Mouse (Mus musculus): ENCODE measurements around the gene Rbpjl. TPM values are rescaled to one million over a fixed set of nuclear protein-coding genes. Genes with fewer than 3 reads are reported as not detected.

The Rbpjl gene
- total RNA-seq, 2 experiments from 2014 or later: not detected

DNA sequence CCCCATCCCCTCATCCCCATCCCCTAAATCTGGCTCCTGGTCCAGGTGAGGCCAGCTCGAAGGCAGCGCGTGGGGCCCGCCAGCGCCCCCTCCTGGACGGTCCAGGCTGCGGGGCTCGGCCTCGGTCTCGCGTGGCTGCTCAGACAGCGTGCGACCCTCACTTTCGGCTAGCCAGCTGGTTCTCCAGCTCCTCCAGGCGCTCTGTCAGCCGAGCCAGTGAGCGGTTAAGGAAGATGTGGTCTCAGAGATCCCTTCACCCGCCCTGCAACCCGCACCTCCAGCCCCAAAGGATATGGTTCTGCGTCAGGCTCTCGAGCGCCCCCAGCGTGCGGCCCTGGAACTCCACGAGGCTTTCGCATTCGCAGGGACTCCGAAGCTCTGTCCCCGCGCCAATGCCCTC lies 13.4 kb upstream of the Rbpjl start:
- peak; percentile 67 for DNase-seq (ENCODE audit: low spot score)

DNA sequence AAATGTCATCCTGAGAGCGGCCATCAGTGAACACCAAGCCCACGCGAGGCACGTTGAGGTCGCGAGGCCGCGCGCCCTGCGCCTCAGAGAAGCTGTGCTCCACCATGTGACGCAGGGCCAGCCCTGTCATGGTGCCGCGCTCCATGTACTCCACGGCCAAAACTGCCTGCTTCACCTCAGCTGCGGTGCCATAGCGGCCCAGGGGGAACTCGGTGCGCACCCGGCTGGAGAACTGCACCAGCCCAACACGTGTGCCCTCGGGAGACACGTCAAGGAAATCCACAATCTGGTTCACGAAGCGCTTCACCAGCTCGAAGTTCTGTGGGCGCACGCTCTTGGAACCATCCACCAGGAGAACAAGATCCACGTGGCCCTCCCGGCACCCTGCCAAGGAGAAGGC lies 9.8 kb upstream of the Rbpjl start:
- DNase-seq (ENCODE audit: low spot score): no peak

DNA sequence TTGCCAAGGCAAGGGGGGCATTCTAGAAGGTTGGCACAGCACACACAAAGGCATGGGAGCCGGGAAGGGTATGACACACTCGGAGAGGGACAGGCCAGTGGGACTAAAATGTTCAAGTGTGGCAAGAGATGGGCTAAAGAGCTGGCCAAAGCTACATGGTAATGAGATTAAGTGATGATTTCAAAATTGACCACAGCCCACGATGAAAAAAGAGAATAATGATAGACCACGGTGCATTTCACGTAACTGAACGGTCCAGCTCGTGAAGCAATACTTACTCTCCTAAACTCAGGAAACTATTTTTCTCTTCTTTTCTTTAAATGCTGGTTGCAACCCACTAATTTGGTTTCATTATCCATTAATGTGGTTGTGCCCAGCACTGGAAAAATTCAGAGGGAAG lies 6.9 kb upstream of the Rbpjl start:
- DNase-seq (ENCODE audit: low spot score): no peak

DNA sequence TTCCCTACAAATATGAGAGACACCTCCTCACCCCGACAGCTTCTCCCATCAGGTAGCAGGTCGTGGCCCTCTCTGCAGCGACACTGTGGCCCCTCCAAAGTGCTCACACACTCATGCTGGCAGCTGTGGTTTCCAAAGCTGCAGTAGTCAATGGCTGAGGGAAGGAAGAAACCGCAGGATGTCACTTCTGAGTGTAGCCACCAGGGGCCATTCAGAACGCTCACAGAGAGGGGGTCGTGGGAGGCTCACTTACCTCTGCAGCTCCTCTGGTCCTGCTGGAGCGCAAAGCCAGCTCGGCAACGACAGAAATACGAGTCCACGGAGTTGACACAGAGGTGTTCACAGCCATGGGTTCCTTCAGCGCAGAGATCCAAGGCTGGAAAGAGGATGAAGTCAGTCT lies 6.0 kb upstream of the Rbpjl start:
- no peak for DNase-seq (ENCODE audit: low spot score)

DNA sequence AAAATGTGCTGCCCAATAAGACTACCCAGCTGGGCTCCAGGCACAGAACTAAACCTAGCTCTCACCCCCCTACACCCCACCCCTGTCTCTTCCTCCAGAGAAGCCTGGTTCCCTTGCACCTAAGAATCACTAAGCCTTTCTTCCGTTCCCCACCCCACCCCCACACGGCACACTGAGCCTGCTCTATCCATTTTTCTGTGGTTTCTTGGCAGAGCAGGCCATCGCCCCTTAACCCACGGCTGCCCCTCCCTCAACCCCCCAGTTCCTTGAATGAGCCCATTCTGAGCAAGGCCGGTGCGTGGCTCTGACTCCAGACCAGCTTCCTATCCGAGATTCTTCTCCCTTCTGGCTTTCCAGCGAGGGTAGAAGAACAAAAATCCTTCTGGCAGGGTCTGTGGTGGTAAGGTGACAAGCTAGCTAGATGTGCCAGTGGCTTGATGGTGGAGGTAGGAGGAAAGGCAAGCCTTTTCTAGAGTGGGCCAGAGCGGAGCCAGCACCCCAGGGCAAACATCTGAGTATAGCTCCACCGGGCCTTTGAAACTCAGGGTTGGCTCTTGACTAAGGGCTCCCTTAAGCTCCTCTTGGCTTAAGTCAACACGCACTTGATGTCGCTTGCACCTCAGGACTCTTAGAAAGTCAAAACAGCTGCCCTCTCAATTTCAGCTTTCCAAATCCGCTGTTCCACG lies 598 bp downstream of the Rbpjl start:
- DNase-seq (ENCODE audit: low spot score): no peak

DNA sequence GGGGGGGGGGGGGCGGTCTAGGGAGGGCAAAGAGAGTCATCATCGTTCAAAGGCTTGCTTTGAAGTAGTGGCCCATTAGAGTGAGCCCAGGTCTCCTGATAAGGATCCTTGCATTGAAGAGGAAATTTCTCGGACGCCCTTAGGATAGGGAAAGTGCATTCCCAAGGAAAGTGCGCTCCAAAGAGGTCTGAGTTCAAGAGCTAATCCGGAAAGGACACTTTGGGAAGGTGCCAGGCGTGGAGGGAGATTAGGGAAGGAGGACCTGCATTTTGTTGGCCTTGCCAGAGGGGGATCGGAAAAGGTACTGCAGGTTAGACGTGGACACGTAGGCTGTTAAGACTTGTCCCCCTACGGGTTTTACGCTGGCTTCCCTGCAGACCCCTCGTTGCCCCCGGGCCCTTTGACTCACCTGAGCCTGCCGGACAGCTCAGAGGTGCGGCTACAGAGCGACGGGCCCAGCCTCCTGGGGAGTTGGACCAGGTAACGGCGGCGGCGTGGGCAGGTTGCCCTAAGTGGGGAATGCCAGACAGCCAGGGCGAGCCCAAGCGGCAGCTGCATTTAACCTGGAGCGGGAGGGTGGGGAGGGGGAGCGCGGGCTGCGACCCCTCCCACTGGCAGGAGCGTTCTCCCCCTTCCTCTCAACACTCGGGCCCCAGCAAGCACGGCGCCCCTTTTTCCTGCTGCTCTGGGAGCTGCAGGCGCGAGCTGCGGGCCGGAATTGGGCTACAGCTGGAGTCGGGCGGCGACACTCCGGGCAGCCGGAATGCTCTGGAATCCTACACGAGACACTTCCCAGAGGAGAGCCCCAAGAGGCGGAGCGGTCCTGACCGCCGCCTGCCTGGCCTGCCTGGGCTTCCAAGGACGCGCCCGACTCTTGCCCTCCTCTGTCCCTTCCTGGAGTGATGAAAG lies 1.4 kb downstream of the Rbpjl start:
- peak; percentile 52 for DNase-seq (ENCODE audit: low spot score)

DNA sequence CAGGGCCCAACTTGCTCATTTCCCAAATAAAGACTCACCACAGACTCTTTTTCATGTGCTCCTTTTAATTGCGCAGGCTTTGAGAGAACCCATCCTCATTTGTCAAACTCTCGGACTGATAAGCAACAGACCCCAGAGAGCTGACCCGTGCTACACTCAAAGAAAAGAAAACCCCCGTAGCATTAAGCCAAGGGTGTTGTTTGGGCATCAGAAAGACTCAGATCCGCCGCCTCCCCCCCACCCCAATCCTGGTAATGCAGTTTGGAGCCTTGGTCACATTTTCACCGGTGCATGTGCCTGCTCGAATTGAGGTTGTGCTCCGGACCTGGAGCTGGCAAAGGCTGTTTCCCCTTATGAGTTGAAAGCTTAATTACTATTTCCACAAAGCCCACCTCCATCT lies 2.1 kb downstream of the Rbpjl start, which contains the start of gene Matn4:
Matn4 (minus strand) TSS at position 101 of the 400 bp plus-strand sequence.
- DNase-seq (ENCODE audit: low spot score): no peak

DNA sequence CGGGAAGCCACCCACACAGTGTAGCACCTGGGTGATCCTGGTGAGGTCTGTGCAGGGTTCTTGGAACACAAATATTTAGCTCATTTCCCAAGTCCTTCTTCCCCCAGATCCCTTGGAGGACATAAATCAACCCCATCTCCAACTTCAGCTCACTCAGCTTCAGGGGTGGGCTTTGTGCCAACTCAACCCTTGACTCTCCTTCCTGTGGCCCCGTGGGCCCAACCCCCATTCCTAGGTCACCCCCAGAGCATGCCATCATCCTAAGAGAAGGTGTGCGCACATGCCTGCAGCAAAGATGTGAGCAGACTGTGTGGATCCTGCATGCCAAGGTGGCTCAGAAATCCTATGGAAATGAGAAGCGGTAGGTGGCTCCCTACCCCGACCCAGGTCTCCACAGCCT lies 2.6 kb downstream of the Rbpjl start:
- no peak for DNase-seq (ENCODE audit: low spot score)

DNA sequence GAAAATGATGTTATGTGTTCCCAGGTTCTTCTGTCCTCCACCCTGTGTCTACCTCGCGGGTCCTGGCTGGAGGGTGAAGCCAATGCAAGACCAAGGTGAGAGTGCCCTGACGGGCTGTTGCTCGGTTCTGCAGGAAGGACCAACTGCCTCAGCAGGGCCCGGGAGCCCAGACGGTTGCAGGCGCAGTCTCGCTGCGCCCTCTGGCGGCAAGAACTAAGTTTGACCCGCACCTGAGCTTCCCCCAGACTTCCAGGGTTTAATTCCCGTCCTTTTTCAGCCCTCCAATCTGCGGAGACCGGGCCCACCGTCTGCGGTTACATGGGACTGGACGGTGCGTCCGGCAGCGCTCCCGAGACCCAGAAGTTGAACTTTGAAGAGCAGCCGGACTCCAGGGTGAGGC lies 4.8 kb downstream of the Rbpjl start:
- peak; percentile 62 for DNase-seq (ENCODE audit: low spot score)

DNA sequence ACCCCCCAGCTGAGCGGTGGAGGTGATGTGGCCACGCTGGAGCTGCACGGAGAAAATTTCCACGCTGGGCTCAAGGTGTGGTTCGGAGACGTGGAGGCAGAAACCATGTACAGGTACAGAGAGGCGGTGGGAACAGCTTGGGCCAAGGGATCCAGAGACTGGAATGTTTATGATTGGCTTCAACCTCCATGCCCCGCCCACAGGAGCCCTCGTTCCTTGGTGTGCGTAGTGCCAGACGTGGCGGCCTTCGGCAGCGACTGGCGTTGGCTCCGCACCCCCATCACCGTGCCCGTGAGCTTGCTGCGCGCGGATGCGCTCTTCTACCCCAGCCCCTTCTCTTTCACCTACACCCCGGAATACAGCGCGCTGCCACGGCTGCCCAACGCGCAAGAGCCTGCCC lies 11.2 kb downstream of the Rbpjl start:
- no peak for DNase-seq (ENCODE audit: low spot score)

DNA sequence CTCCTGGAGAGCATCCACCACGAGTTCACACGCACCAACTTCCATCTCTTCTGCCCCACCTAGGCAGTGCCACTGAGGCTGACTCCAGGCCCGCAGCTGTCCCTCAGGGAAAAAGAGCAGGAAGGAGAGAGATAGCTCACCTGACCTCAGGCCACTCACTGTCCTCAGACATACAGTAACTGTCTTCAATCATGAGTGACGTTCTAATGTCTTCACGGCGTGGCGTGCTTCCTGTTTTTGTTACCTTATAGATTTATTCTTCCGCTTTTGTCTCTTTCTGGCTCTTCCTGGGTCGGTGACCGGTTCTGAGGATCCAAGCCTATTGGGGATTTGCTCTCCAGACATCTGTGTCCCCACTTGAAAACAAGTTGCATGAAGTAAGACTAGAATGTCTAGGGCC lies 11.6 kb downstream of the Rbpjl start:
- no peak for DNase-seq (ENCODE audit: low spot score)

DNA sequence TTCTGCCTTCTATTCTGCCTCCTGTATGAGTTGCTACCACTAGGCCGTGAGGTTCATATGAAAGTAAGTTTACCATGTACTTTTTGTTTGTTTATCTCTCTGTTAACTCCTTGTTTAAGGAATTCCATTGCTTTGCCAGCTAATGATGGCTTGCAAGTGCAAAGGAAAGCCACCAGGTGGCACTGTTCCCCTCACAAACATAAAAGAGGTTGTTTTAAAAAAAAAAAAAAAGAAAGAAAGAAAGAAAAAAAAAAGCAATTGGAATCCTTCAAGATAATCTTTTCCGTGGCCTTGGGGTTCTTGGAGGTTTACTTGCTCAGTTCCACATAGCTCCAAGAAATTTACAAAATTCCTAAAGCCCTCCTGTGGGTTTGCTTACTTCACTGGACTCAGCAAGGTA lies 14.3 kb downstream of the Rbpjl start:
- DNase-seq (ENCODE audit: low spot score): no peak

DNA sequence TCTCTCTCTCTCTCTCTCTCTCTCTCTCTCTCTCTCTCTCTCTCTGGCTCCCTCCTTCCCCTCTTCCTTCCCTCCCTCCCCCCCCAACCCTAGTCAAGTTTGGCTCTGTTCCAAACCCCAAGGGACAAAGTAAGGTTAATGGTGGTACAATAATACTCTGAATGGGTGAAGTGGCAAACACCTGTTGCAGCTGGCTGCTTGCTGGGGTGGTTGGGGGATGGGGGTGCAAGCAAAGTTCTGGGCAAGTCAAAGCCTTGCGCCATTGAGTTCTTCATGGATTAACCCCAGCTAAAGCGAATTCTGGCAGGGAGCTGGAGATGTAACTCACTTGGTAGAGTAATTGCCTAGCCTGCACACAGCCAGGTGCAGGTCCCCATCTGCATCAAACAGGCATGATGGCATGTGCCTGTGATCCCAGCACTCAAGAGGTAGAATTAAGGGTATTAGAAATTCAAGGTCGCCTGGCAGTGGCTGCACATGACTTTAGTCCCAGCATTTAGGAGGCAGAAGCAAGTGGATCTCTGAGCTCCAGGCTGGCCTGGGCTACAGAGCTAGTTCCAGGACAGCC lies 15.5 kb downstream of the Rbpjl start:
- no peak for DNase-seq (ENCODE audit: low spot score)

DNA sequence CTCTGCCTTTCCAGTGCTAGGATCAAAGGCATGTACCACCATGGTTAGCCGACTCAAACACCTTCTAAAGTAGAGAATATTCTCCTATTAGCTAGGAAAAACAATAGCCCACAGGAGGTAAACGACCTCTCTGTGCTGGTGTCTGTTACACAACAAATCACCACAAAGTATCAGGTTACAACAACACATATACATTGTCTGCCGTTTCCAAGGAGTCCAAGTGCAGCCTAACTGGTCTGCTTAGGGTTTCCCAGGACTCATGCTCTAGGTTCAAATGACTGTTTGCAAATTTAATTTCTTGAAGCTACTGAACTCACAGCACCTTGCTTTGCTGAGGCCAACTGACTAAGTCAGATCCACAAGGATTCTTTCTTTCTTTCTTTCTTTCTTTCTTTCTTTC lies 16.5 kb downstream of the Rbpjl start:
- no peak for DNase-seq (ENCODE audit: low spot score)

DNA sequence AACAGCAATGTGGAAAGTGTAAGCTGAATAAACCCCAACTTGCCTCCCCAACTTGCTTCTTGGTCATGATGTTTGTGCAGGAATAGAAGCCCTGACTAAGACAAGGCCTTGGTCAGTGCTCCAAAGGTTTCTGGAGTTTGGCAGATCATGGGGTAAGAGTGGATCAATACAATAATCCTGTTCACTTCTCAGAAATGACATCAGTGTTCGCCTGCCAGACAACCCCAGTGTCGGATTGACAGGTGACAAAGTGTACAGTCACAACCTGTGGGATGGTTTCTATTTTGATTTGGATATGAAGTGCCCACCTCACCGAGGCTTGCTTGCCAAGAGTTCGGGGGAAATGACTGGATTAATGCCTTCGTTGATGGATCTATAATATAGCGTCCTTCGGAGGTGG lies 18.4 kb downstream of the Rbpjl start:
- DNase-seq (ENCODE audit: low spot score): no peak

DNA sequence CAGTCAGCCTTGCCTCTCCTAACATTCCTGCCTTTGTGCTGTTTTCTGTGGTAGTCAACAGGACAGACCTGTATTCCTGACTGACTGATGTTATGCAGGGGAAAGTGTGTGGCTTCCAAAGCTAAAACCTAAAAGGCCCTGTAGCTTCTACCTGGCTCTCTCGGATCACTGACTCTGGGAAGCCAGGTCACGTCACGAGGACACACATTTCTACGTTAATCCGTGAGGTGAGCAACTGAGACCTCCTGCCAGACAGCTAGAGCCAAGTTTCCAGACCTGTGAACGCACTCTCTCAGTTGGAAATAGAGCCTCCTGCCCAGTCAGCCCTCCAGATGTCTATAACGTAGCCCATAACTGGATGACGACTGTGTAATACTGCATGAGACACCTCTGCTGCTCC lies 19.0 kb downstream of the Rbpjl start:
- DNase-seq (ENCODE audit: low spot score): no peak

DNA sequence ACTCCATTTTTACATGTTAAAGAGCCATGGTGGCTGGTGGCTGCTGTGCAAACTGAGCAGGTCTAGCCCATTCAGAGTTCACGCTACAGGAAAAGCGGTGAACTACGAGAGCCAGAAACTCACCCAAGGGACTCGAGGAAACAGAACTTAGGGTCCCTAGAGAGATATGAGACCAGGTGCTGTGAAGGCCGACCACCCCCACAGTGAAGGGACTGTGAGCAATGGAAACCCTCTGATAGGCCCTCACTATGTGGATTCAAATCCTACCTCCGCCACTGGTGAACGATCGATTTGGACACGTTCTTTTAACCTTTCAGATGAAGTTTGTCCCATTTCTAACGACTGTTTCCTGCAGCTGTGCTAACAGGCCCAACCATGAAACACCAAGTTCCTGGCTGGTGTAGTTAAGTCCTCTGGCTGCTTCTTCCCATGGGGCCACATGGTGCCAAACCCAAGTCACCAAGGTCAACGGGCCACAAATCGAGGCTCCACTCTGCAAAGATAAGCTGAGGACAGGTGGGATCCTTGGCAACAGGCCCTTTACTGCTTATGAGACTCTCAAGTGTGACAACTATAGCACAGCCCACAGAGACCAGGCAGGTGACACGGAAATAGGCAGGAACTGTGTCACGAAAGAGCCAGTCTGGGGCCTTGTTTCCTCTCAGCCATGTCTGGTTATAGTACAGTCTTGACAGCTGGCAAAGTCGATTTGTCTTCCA lies 19.9 kb downstream of the Rbpjl start:
- DNase-seq (ENCODE audit: low spot score): no peak

DNA sequence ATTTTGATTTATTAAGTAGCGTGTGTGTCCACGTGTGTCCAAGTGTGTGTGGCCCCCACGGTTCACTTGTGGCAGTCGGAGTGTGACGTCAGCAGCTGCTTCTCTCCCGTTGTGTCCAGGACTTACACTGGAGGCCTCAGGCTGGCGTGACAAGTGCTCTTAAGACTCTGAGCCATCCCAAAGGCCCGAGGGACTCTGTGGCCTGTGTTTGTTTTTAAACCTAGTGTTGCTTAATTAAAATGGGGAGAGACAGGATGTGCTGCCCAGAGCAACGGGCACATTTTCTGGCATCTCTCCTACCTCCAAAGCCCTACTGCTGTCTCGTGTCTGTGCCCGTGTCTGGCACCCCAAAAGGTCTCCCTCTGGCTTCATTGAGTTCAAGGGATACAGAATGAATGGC lies 20.5 kb downstream of the Rbpjl start:
- peak; percentile 47 for DNase-seq (ENCODE audit: low spot score)

DNA sequence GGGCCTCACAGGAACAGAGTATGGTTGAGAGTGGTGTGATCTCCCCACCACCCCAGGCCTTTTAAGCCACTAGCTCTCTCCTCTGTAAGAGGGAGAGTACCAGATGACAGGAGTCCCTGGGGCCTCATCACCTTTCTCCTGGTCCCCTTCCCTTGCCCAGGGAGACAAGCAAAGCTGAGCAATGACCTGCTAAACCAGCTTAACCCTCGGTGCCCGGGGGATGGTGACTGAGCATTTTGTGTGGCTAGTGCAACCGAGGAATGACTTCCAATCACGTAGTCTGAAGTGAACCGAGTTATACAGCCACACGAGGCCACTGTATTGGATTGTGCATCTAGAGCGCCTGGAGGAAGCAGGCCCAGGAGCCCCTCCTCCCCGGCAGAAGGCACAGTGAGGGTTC lies 21.5 kb downstream of the Rbpjl start:
- DNase-seq (ENCODE audit: low spot score): no peak

DNA sequence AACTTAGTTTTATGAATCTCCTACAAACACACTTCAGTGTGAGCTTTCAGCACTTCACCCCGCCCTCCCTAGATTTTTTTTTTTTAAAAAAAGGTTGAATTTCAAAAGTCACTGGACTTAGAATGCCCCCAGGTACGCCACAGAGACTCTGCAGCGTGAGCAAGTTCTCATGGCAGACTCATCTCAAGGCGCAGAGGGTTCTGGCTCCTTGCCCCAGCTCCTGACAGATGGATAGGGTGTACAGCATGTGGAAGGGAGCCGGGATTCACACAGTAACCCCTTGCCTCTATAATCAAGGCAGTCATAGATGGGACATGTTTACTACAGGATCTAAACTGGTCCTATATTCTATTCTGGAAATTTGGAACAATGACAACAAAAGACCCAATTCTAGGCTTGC lies 22.5 kb downstream of the Rbpjl start:
- peak; percentile 56 for DNase-seq (ENCODE audit: low spot score)

DNA sequence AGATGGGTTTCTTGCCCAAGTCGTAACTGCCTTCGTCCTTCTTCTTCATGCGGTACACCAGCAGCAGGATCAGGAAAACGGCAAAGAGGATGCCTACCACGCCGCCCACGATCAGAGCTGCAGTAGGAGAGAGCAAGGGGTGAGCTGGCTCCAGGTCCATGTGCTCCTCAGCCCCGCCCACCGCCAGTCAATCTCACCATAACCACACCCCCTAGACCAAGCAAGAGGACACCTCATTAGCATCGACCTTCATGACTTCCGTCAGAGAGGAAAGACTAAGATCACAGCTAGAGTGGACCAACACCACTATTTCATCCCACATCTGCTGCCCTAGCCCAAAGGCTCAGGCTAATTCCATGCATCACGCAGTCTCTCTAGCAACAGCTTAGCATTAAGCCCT lies 23.2 kb downstream of the Rbpjl start:
- DNase-seq (ENCODE audit: low spot score): no peak

DNA sequence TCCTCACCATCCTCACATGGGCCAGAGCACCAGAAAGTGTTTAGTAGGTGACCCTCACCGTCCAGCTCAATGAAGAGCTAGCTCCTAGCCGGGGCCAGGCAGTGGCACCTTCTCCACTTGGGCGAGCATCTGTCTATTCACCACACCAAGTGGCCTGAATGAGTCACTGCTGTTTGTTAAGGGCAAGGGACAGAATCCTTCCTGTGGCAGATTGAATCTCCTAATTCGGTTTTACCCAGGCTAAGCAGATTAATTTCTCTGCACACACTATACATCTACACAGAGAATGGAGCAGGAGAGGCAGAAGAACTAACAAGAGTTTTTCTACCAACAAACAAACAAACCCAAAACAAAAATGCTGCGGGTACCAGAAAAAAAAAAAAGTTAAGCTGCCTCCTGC lies 24.0 kb downstream of the Rbpjl start:
- no peak for DNase-seq (ENCODE audit: low spot score)

Data from gastrocnemius, adult 18-20 months (tissue).